Mouse (Mus musculus): ENCODE data around the gene B4galnt2.
"Not testable (repeated sequence)": the region's sequence is repeated elsewhere in the genome, so short reads cannot be mapped to it uniquely, and the experiment has no call there.

The B4galnt2 gene

DNA sequence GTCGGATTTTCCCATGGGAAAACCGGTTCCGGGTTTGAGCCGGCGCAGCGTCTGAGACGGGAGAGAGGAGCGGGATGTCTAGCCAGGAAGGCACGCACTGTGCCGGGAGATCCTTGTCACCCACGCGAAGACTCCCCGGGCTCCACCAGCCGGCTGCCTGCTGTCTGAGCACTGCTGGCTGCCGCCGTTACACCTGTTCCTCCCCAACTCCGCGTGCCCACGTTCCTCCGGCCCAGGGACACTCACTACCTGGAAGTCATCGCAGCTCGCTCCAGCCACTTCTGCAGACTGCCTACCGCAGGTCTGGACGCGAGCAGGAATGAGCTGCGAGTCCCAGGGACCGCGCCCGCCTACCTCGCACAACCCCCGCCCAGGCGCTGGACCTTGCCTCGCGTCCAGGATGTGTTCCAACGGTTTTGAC lies at the start of gene B4galnt2:
Gene B4galnt2, minus strand, starts transcription at position 321 of the 421 bp plus-strand sequence.
- peak; percentile 21 for DNase-seq (ENCODE audit: low spot score)

DNA sequence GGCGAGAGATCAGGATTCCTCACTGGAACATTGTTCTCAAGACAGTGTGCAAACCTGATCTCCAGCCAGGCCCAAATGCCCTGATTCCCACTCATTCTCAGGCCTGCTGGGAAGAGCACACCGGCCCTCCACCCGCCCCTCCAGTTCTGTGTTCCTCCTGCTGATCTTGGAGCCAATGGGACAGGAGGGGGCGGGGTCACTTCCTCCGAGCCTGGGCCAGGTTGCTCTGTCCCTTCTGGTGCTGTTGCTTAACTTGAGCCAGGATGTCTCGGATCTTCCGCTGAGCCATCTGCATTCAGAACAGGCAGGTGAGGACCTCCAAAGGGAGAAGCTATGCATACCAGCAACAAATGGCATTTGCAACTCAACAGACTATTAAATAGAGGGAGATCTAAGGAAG lies 48.6 kb upstream of the B4galnt2 start:
- DNase-seq (ENCODE audit: low spot score): no peak

DNA sequence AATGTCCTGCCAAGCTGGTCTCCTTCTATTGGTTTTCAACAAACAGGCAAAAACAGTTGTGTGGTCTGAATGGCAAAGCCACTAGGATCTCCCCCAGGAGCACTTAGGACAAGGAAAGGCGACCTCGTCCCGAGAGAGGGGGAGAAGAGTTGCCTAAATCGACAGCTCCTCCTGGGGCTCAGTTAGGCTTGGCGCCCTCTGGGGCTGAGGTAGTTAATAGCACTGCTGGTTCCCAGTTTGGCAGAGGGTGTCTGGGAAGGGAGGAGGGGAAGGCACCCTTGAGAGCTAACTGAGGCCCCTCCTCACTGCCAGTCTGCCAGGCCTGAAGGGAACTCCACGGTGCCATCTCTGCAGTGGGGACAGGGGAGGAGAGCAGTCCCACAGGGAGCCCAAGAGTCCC lies 44.5 kb upstream of the B4galnt2 start:
- DNase-seq (ENCODE audit: low spot score): no peak

DNA sequence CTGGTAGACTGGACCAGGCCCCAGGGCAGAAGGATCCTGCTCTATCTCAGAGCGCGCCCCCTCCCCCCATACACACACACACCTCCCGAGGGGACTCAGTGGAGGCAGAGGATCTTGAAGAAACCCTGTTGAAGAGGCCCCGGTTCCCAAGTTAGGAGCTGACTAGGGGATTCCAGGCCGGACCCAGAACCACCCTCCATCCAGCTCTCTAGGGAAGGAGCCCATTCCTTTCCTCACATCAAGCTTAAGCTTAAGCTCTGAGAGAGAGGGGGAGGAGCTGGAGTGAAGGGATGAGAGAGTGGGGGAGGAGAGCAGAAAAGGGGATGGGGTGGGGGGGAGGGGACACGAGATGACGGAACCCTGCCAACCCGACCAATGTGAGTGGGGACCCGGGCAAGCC lies 43.6 kb upstream of the B4galnt2 start:
- no peak for DNase-seq (ENCODE audit: low spot score)

DNA sequence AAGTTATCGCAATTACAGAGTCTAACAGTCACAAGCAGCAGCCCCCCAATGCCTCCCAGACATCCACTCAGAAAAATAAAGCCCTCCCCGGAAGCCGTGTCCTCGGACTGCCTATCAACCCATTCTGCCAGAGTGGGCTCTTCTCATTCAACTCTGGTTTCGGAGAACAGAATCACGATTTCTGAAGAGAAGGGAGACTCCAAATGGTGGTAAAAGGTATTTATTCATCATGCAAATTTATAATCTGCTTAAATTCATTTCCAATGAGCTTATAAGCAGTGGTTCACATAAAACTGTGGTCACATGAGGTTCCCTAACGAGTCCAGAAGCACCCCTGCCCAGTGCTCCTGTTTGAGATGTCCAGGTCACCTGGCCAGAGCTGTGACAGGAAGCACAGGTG lies 42.7 kb upstream of the B4galnt2 start:
- DNase-seq (ENCODE audit: low spot score): no peak

DNA sequence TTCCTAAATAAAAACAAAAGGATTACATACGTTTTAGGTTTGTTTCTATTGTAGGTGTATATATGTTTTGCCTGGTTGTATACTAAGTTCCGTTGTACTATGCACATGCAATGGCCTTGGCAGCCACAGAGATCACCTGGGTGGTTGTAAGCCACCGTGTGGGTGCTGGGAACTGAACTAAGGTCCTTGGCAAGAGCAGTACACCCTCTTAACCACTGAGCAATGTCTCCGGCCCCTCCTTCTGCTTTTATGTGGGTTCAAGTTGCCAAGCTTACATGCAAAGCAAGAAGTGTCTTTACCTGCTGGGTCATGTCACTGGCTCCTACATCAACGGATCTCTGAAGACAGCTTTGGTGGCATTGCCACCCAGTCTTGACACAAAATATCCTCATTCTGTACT lies 38.6 kb upstream of the B4galnt2 start:
- no peak for DNase-seq (ENCODE audit: low spot score)

DNA sequence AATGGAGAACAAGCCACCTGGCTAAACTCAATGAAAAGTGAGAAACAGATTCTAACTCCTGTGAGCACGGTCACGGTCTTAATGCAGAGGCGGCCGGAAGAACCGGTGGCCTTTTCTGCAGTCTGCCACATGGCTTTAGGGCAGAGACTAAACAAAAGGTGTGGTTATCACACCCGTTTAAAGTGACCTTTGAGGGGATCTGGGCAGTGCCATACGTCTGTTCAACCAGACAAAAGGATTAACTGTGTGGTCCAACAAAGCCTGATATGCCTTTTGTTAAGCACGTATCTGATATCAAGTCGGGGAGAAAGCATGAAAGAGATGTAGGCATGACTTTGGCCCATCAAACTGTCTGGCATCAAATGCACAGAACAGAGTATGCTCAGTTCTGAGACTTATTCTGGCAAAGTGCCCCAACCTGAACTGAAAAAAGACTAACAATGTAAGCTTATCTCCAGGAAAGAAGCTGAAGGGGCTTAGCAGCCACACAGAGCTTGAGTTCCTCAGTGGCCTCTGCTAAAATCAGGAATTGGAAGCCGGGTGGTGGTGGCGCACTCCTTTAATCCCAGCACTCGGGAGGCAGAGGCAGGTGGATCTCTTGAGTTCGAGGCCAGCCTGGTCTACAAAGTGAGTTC lies 31.3 kb upstream of the B4galnt2 start:
- DNase-seq (ENCODE audit: low spot score): no peak

DNA sequence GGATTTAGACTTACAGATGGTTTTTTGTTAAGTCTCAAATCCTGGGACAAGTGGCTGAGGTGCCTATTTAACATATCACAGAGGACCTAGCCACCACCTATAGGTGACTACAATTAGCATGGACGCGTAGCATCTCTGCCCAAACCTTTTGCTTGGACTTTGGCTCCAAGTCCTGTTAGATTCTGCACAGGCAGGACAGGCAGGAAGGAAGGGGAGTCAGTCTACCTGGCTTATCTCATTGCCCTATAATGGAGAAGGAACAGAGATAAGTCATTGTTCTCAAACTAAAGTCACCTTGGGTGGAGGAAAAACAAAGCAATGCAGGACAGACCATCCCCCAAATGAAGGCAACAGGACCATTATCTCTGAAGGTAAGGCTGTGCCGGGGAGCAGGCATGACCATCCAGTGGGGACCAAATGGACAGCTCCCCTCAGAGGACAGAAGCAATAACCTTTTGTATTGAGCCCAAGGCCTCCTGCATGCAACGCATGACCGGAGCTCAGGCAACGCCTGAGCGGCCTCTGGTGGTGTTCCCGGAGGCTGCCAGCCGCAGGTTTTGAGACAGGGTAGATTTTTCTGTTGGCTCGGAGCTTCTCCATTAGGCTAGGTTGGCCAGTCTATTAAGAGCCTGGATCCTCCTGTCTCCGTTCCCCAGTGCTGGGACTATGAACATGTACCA lies 25.3 kb upstream of the B4galnt2 start:
- no peak for DNase-seq (ENCODE audit: low spot score)

DNA sequence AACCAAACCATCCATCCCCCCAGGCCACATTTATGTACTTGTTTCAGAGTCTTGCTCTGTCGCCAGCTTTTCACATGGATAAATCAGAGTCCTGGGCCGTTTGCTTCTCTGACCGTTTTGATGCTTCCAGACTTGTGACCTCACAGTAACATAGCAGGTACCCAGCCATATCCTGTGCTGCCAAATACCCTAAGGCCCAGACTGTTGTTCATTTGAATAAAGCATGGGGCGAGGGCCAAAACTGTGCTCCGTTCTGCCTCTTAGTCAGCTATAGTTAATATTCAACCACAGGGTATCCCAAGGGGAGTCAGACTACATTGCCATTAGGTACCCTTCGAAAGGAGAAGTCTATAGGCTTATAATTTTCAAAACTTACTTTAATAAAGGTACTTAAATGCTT lies 21.7 kb upstream of the B4galnt2 start:
- no peak for DNase-seq (ENCODE audit: low spot score)

DNA sequence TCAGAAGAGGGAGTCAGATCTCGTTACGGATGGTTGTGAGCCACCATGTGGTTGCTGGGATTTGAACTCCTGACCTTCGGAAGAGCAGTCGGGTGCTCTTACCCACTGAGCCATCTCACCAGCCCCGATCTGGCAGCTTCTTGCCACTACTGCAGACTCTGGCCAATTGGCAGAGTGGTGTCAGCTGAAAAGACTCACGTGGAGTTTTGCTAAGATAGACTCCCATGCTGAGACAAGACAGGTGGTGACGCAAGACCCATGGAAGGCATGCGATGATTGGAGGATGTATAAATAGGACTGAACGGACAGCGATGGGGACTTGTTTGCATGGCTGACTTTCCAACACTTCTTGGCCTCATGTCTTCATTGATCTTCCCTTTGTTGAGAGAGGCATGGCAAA lies 17.5 kb upstream of the B4galnt2 start:
- DNase-seq (ENCODE audit: low spot score): not testable (repeated sequence)

DNA sequence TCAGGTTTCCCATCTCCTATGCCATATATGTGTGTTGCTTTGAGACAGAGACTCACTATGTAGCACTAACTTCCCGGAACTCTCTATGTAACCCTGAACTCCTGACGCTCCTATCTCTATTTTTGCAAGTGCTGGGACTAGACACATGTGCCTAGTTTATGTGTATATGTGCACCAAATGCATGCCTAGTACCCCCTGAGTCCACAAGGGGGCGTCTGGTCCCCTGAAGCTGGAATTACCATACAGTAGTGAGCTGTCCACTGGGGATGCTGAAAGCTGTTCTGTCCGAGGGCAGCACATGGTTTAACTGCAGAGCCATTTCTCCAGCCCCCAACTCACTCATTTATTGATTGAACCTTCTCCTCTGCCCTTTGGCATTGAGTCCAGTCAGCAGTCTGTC lies 11.7 kb upstream of the B4galnt2 start:
- no peak for DNase-seq (ENCODE audit: low spot score)

DNA sequence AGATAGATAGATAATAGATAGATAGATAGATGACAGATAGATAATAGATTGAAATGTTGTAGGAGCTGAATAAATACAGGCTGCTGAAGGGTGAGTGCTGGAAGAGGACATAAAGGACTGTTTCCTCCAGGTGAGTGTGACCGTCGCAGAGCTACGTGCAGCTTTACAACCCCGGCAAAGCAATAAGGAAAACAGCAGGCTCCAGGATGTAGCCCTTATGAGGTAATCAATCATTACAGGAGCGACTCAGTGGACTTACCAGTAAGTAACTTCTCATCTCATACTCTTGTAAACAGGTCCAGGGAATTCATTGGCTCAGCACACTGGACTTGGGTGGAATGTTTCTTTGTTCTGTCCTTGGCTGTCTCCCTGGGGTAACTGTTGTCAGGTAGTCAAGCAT lies 11.3 kb upstream of the B4galnt2 start:
- no peak for DNase-seq (ENCODE audit: low spot score)

DNA sequence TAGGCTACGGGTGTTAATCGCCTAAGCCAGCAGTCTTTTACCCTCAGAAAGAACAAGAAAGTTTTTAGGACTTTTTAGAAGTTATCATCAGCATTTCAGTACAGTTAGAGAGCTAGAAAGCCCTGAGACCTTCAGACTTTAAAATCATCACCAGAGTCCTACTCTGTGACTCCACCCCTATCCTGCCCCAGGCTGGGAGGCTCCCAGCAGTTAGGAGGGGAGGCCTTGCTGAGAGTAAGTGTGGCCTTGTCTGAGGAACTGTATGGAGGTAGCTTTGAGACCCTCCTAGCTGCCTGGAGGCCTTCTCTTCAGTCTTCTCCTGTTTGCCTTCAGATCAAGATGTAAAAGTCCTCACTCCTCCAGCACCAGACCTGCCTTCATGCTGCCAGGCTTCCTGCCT lies 9.5 kb upstream of the B4galnt2 start:
- DNase-seq (ENCODE audit: low spot score): no peak

DNA sequence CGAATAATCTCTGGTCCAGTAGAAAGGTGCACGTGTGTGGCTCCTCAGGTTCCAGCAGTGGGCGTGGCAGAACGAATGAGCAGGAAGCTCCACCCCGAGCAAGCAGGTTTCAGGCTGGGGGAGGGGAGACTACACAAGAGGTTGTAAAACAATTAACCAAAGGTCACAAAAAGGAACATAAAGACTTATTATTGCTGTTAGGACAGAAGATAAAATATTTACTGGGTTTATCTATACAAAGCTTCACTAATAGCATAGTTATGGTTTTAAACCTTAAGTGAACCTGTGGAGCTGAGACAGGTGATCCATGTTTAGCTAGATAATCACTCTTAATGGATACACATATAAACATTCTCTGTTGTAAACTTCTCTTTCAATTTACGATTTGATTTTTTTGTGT lies 8.8 kb upstream of the B4galnt2 start:
- DNase-seq (ENCODE audit: low spot score): not testable (repeated sequence)

DNA sequence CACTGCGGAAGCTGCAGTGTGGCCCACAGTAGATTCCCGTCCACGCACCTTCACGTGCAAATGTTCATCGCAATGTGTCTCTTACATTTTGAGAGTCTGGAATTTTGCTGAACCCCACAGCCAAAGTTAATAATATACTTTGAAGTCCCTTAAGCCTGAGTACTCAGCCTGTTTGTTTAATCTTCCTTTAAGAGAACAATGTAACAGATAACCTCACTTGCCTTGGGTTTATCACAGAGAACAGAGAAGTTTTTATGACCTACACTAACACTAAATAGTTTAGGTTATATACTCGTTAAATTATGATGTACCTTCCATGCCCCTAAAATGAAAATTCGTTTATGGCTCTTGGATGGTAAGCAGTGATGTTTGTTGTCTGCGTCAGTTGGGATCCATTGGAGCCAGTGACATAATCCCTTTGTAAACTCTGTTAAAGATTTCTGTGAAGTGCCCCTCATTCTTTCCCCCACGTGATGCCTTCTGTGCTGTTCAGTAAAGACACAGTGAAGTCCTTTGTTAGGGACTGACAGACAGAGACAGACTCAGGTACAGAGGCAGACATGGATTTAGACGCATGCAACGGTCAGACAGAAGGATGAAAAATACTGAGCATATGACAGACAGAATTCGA lies 7.4 kb upstream of the B4galnt2 start:
- no peak for DNase-seq (ENCODE audit: low spot score)

DNA sequence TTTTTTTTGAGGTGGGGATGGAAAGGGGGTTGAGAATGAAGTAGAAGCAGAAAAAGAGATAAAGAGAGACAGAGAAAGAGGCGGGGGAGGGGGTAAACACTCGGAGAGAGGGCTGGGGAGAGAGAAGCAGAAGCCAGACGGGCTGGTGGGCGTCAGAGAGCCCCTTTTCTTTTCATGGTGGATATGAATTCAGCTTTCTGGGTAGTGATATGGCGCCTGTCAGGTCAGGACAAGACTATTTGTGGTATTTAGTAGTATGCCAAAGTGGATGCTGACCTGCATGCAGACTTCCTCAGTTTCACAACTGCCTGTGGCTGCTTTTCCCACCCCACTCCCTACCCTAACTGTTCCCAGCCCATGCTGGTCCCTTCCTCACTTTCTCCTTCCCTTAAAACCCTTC lies 1.7 kb upstream of the B4galnt2 start:
- DNase-seq (ENCODE audit: low spot score): no peak

DNA sequence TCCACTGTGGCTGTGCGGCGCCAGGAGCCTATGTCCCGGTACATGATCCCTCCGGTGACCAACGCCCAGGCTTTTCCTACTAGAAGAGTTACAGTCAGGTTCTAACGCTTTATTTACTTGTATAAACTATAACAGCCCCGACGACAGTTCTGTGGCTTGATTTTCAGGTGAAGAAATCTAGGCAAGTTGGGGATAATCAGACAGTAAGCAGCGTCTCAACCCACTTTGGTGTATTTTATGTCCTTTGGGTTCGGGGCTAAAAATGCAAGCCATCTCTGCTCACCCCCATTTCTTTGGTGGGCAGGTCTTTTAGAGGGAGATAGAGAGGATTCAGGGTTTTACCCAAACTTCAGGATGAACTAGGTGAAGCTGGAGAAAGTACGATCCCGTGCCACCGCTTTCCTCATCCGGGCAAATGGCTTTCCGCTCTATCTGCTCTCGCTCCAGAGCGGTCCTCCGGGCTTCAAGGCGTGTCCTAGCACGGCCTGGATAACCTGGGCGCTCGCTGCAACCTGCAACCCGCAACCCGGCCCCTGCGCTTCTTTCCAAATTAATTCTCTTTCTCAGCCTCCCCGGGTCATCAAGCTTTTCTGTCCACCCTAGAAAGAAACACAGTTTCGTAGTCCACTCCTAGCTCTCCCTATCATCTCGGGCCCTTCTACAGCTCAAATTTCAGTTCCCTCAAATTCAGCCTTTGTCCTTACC lies 467 bp upstream of the B4galnt2 start:
- no peak for DNase-seq (ENCODE audit: low spot score)

DNA sequence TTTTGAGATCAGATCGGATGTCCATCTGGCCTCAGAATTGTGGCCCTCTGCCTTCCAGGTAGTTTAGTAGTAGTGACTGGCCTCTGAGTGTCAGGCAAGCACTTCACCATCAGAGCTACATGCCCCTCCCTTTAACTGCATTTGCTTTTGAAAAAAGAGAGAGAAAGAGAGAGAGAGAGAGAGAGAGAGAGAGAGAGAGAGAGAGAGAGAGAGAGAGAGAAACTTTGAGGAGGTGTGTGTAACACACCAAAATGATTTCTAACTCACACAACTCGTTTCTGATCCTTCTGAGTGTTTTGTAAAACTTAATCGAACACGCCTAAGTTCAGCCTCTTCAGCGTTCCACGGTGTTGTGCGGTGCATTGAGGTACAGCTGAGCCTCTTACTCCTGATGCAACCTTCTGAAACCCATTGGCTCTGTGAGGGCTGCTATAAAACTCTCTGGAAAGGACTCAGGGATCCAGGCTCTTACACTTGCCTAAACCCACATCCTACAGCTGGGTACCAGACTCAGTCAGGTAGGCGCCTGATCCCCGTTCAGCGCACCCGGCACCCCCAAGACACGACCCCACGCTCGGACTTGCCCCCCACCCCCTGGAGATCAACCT lies 628 bp downstream of the B4galnt2 start:
- peak; percentile 55 for DNase-seq (ENCODE audit: low spot score)

DNA sequence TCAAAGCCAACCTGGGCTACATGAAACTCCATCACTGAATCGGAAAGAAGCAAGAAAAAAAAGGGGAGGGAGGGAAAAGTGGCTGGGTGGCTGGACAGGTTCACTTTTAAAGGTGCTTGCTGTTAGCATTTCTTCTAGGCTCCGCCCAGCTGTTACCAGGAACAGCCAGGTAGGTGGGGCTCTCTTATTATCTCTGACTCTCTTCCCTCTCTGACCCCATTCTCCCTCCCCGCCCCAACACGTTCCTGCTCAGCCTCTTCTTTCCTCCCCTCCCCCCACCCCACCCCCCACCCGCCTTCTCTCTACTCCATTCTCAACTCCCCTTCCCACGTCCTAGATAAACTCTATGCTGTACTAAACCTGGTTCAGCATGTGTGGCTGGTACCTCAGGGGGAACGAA lies 3.1 kb downstream of the B4galnt2 start:
- no peak for DNase-seq (ENCODE audit: low spot score)

DNA sequence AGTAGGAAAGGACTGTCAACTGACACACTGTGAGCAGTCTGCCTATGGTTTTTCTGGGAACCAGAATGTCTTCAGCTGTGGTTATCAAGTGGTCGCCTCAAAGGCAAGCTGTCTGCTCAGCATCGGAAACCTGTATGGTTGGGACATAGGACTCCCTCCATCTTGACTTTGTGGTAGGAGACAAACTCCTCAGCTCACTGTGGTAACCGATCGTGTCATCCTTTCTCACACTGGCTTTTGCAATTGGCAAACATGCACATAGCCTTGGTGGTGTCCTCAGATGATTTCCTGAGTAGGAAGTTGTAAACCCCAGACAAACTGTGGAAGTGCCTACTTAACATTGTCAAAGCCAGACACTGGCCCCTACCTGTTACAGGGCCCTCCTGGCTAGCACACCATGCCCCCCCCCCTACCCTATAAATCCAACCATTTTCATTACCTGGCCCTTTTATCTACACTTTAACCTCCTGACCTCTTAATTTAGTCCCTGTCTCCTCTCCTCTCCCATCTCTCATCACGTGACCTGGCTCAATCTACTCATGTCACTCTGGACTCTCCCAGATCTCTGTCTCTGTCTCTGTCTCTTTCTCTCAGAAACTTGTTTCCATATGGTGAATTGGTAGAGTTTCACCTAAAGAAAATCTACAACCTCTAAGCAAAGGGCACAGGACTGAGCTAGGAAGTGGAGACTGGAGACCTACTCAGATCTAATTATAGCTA lies 6.7 kb downstream of the B4galnt2 start:
- DNase-seq (ENCODE audit: low spot score): no peak

DNA sequence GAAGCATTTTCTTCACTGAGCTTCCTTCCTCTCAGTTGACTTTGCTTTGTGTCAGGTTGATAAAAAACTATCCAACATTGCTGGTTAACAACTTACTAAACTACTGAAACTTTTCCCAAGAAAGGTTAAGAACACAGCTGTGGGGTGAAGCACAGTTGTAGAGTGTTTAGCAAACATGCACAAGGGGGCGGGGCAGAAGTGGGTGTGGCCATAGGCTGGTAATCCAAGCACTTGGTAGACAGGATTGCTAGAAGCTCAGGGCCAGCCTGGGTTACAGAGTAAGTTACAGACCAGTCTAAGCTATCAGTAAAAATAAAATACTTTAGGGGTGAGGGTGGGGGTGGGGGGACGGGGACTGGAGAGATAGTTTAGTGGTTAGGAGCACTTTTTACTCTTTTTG lies 10.4 kb downstream of the B4galnt2 start:
- no peak for DNase-seq (ENCODE audit: low spot score)
